Mouse (Mus musculus) spleen, adult 2 months (tissue): ENCODE measurements around the gene Mrpl37.

ENCODE experiments used
- CTCF ChIP-seq: fragments of 200-500 bp; IDR thresholded peaks from 2 replicates; pipeline ENCODE4 v1.5.1; 2011; ENCODE audit warnings: mild to moderate bottlenecking, inconsistent platforms; ENCODE audit not compliant: insufficient read depth, insufficient read length, insufficient replicate concordance; ENCODE audit errors: extremely low read depth
- POLR2A ChIP-seq: fragments of 200-500 bp; IDR thresholded peaks from 2 replicates; pipeline ENCODE4 v1.6.1; 2011; ENCODE audit warnings: low read depth, low read length, inconsistent platforms

- no peak for TF ChIP-seq CTCF
- TF ChIP-seq POLR2A, result no peak
Observed at GRCm38 (mm10) chr4:107011325-107012004, 55.2 kb downstream of the Mrpl37 start.
